Comparison of ENCODE assay signal across 14 mouse cellular contexts in the genomic region with DNA sequence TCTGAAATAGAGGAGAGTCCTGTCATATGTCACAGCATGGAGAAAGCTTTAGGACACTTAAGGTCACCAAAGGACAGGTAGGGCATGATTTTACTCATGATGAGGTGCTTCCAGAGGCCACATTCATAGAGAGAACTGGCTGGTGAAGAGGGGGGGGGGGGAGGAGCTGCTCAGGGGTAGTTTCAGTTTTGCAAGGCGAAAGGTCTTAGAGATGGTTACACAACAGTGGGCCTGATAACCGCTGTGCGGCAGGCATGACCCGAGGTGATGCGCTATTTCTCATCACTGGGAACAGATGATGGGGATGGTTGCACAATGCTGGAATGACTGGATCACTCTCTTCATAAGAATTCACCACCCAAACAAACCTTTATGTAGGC. TPM values are rescaled to one million over a fixed set of nuclear protein-coding genes. Genes with fewer than 3 reads are reported as not detected.
A peak's percentile ranks its signal among the peaks of the same experiment; 100 is the strongest.
DNase-seq lines count a peak whose midpoint lies in the region; ATAC-seq lines count a peak whose summit lies in the region.
"Had no signal": no experiment of that assay in that cellular context is flagged by ENCODE, and none has a peak within 500 bp of the region (broad histone marks: within the 10 kb centered on the region; RNA-seq: fewer than 3 reads in every experiment).

No protein-coding gene starts in this region.

- DNase-seq in adrenal gland, postnatal 14 days: peak; percentile 27
- no peak for DNase-seq in adrenal gland, postnatal 4 days (ENCODE audit: low spot score in 2 of 2)
- DNase-seq in 416B (ENCODE audit: low read depth): peak; percentile 46
- DNase-seq in frontal cortex, postnatal 14 days (ENCODE audit: low spot score in 2 of 2): no peak
- no peak for DNase-seq in layer of hippocampus, adult 9-11 months
- DNase-seq in MN1 (ENCODE audit: low spot score): no peak
- DNase-seq: cerebellum, adult 11 months; kidney, adult 18-20 months; kidney, postnatal 36 days; thymus, postnatal 25 days had no signal

- ATAC-seq in granulocyte monocyte progenitor cell, adult 5-6 weeks (replicated peaks; ENCODE audit: poor library complexity, severe bottlenecking): peak; percentile 79
- ATAC-seq in megakaryocyte progenitor cell, adult 5-6 weeks (replicated peaks; ENCODE audit: poor library complexity): peak; percentile 85
- ATAC-seq: forebrain, embryonic 13.5 days; midbrain, embryonic 15.5 days had no signal

RNA-seq across cellular contexts. Expression of gene Sdc1, which starts 58.5 kb away (rescaled TPM):
- total RNA-seq in adrenal gland, postnatal 14 days (2021): 14.9 and 29.0 TPM in 2 replicates
- total RNA-seq in adrenal gland, postnatal 4 days (2021): 10 to 100 TPM; 34.6 to 52.4 TPM
- 0.36 and 0.45 TPM in 2 replicates for total RNA-seq in granulocyte monocyte progenitor cell, adult 5-6 weeks (2014; fragmentation: Nextera tagmentation)
- total RNA-seq in granulocyte monocyte progenitor cell, adult 5-6 weeks (2017): 0.69 and 1.2 TPM in 2 replicates
- total RNA-seq in megakaryocyte progenitor cell, adult 5-6 weeks (2015): 0.37 and 0.42 TPM in 2 replicates
- total RNA-seq in megakaryocyte progenitor cell, adult 5-6 weeks (2017): 1.5 TPM in 2 replicates

Comparison
In these comparisons a context has a peak if more than half of its experiments do, and no peak if none do; other contexts are left out.
1. DNase-seq: peak in adrenal gland, postnatal 14 days (single experiment) and 416B (single experiment); none in adrenal gland, postnatal 4 days (0 of 2), frontal cortex, postnatal 14 days (0 of 2), layer of hippocampus, adult 9-11 months (single experiment) and MN1 (single experiment).